8 mouse cellular contexts compared by ENCODE assay signal in genomic region chr2:32287923-32288367, GRCm38 (mm10). TPM values are rescaled to one million over a fixed set of nuclear protein-coding genes. Genes with fewer than 3 reads are reported as not detected.
DNase-seq lines count a peak whose midpoint lies in the region; ATAC-seq and TF ChIP-seq lines count a peak whose summit lies in the region.

Swi5 (minus strand) TSS chr2:32288075.

- TF ChIP-seq POLR2A in olfactory bulb, adult 2 months (IDR thresholded peaks at IDR 0.05; ENCODE audit: insufficient read depth, low read depth, low read length): peak; percentile 72
- peak; percentile 89 for TF ChIP-seq POLR2A in thymus, adult 2 months (IDR thresholded peaks at IDR 0.05; ENCODE audit: control insufficient read depth, extremely low read depth, insufficient read depth, low read length, poor library complexity)

- H3K4me1 ChIP-seq in G1E (ENCODE audit: insufficient read depth, low read depth, low read length): peaks cover 41% of the 10 kb centered on the region
- peaks cover 22% of the 10 kb centered on the region for H3K4me1 ChIP-seq in forebrain, embryonic 16.5 days (replicated peaks; ENCODE audit: control insufficient read depth, insufficient read depth, low read length)
- peaks cover 7% of the 10 kb centered on the region for H3K4me1 ChIP-seq in lung, embryonic 14.5 days (ENCODE audit: insufficient read depth)
- no peaks in the 10 kb centered on the region; the same call in 1 of the 2 replicates for H3K4me1 ChIP-seq in olfactory bulb, adult 2 months (ENCODE audit: control insufficient read depth, insufficient read depth, low read length)
- peaks cover 11% of the 10 kb centered on the region for H3K4me1 ChIP-seq in thymus, adult 2 months (replicated peaks; ENCODE audit: control insufficient read depth, insufficient read depth, low read length)

- no peaks in the 10 kb centered on the region for H3K27me3 ChIP-seq in G1E (ENCODE audit: insufficient read depth, low read length)
- H3K27me3 ChIP-seq in forebrain, embryonic 16.5 days (replicated peaks; ENCODE audit: control insufficient read depth, insufficient read depth, low read length): no peaks in the 10 kb centered on the region
- H3K27me3 ChIP-seq in lung, embryonic 14.5 days (ENCODE audit: insufficient read depth, low read length): no peaks in the 10 kb centered on the region
- no peaks in the 10 kb centered on the region for H3K27me3 ChIP-seq in thymus, adult 2 months (ENCODE audit: control insufficient read depth, insufficient read depth, low read length)

- peak within 1 kb of the TSS; percentile 97 for H3K4me2 ChIP-seq in forebrain, embryonic 16.5 days (ENCODE audit: low read length)
- H3K4me2 ChIP-seq in lung, embryonic 14.5 days: peak within 1 kb of the TSS; percentile 84

- H3K36me3 ChIP-seq in G1E (replicated peaks): peaks cover 61% of the 10 kb centered on the region
- no peaks in the 10 kb centered on the region for H3K36me3 ChIP-seq in forebrain, embryonic 16.5 days (ENCODE audit: control insufficient read depth, insufficient read depth)
- peaks cover 40% of the 10 kb centered on the region for H3K36me3 ChIP-seq in lung, embryonic 14.5 days (ENCODE audit: insufficient read depth)
- H3K36me3 ChIP-seq in thymus, adult 2 months (ENCODE audit: control insufficient read depth, insufficient read depth, low read length): 0 out of 2 replicates have a peak, but pooled peaks cover 4% of the 10 kb centered on the region

- ATAC-seq in G1E (ENCODE audit: extremely low read depth, insufficient number of reproducible peaks, low FRiP score, poor library complexity, severe bottlenecking): peak; percentile 99
- peak; percentile 100 for ATAC-seq in forebrain, embryonic 16.5 days
- peak; percentile 99 for ATAC-seq in lung, embryonic 14.5 days (ENCODE audit: insufficient read depth)

- peak within 1 kb of the TSS; percentile 56 for H3K27ac ChIP-seq in forebrain, embryonic 16.5 days (ENCODE audit: low read length)
- peak within 1 kb of the TSS; percentile 93 for H3K27ac ChIP-seq in layer of hippocampus, adult 2 months
- peak within 1 kb of the TSS; percentile 75 for H3K27ac ChIP-seq in lung, embryonic 14.5 days (ENCODE audit: low read depth)
- H3K27ac ChIP-seq in olfactory bulb, adult 2 months (ENCODE audit: insufficient read depth, low read depth, low read length): peak within 1 kb of the TSS; percentile 32; the same call in 1 of the 2 replicates
- H3K27ac ChIP-seq in thymus, adult 2 months (ENCODE audit: control insufficient read depth, insufficient read depth, low read length): peak within 1 kb of the TSS; percentile 27; the same call in 1 of the 2 replicates

- DNase-seq in G1E (ENCODE audit: low spot score): peak; percentile 99
- peak; percentile 98 for DNase-seq in cerebellum, adult 18-20 months
- DNase-seq in heart, postnatal 36 days: peak; percentile 95 to 97
- DNase-seq in layer of hippocampus, adult 2 months (ENCODE audit: low spot score in 2 of 2): peak; percentile 96 to 97
- DNase-seq in lung, embryonic 14.5 days: peak; percentile 100
- peak; percentile 96 for DNase-seq in thymus, adult 2 months

- H3K4me3 ChIP-seq in G1E (ENCODE audit: low read depth, low read length): peak within 1 kb of the TSS; percentile 83
- H3K4me3 ChIP-seq in forebrain, embryonic 16.5 days (replicated peaks; ENCODE audit: low read length): peak within 1 kb of the TSS; percentile 90
- H3K4me3 ChIP-seq in layer of hippocampus, adult 2 months: peak within 1 kb of the TSS; percentile 94
- peak within 1 kb of the TSS; percentile 82 for H3K4me3 ChIP-seq in lung, embryonic 14.5 days (ENCODE audit: low read depth, low read length)
- peak within 1 kb of the TSS; percentile 80 for H3K4me3 ChIP-seq in olfactory bulb, adult 2 months (ENCODE audit: insufficient read depth, low read depth, low read length)
- H3K4me3 ChIP-seq in thymus, adult 2 months (ENCODE audit: control insufficient read depth, insufficient read depth, low read length): peak within 1 kb of the TSS; percentile 85

- TF ChIP-seq CTCF in G1E (IDR thresholded peaks at IDR 0.05; ENCODE audit: low read depth, low read length): no peak
- TF ChIP-seq CTCF in layer of hippocampus, adult 2 months (conservative IDR thresholded peaks at IDR 0.05): no peak
- TF ChIP-seq CTCF in lung, embryonic 14.5 days (IDR thresholded peaks at IDR 0.05; ENCODE audit: low read depth): no peak
- TF ChIP-seq CTCF in olfactory bulb, adult 2 months (IDR thresholded peaks at IDR 0.05; ENCODE audit: insufficient read depth, low read depth, low read length): no peak
- TF ChIP-seq CTCF in thymus, adult 2 months (IDR thresholded peaks at IDR 0.05; ENCODE audit: borderline replicate concordance, control insufficient read depth, extremely low read depth, insufficient read depth, low read length, poor library complexity): peak; percentile 58; the same call in 1 of the 2 replicates

- no peaks in the 10 kb centered on the region for H3K9me3 ChIP-seq in G1E (replicated peaks)
- H3K9me3 ChIP-seq in forebrain, embryonic 16.5 days (ENCODE audit: control insufficient read depth, low read length): no peaks in the 10 kb centered on the region
- no peaks in the 10 kb centered on the region for H3K9me3 ChIP-seq in lung, embryonic 14.5 days (ENCODE audit: low read depth, low read length)

- under 1% methylated on average over 41 of the region's 41 CpGs for WGBS in forebrain, embryonic 16.5 days
- 0% methylated on average over 41 of the region's 41 CpGs for WGBS in lung, embryonic 14.5 days
- WGBS in olfactory bulb, adult 2 months: under 1% methylated on average over 41 of the region's 41 CpGs
- WGBS in thymus, adult 2 months: under 1% methylated on average over 39 of the region's 41 CpGs

- intact Hi-C loops in heart, postnatal 36 days (cut with DNase I): no loop called here

- H3K9ac ChIP-seq in forebrain, embryonic 16.5 days (replicated peaks; ENCODE audit: low read depth, low read length): peak within 1 kb of the TSS; percentile 89
- peak within 1 kb of the TSS; percentile 91 for H3K9ac ChIP-seq in lung, embryonic 14.5 days

RNA-seq across cellular contexts. Expression of gene Swi5, which starts in this region (rescaled TPM):
- total RNA-seq in G1E (2014; fragmentation: Nextera tagmentation) (150 and 164 TPM in 2 replicates), G1E (2017) (482 and 488 TPM in 2 replicates)
- 351 and 432 TPM in 2 replicates for polyA plus RNA-seq in G1E (2012)
- polyA plus RNA-seq in forebrain, embryonic 16.5 days (2015; fragmentation: Nextera tagmentation; extraction: Ambion mirVana): 362 and 368 TPM in 2 replicates
- 100 to 1,000 TPM; 188 to 208 TPM for total RNA-seq in heart, postnatal 36 days (2021)
- 100 to 1,000 TPM; 212 to 222 TPM for total RNA-seq in layer of hippocampus, adult 2 months (2021)
- polyA plus RNA-seq in lung, embryonic 14.5 days (2014; fragmentation: Nextera tagmentation; extraction: Ambion mirVana): 205 and 220 TPM in 2 replicates
- not detected in 2 replicates for polyA plus RNA-seq in olfactory bulb, adult 2 months (2012; ENCODE audit: insufficient read depth, insufficient read length, low replicate concordance, missing spikeins)
- polyA plus RNA-seq in thymus, adult 2 months (2012; rRNA removed): 147 and 168 TPM in 2 replicates

Comparison
In these comparisons a context has a peak if more than half of its experiments do, and no peak if none do; other contexts are left out.
1. Peak in every context shown above with its lines: DNase-seq, ATAC-seq, H3K4me3 ChIP-seq and H3K27ac ChIP-seq.
2. H3K27ac ChIP-seq: peak in every context shown above with its lines; median percentile 93 in layer of hippocampus, adult 2 months; 75 in lung, embryonic 14.5 days; 56 in forebrain, embryonic 16.5 days; 32 in olfactory bulb, adult 2 months; 27 in thymus, adult 2 months.